Mouse (Mus musculus) forebrain, embryonic 16.5 days (tissue): ENCODE results near the gene Plvap. TPM values are rescaled to one million over a fixed set of nuclear protein-coding genes. Genes with fewer than 3 reads are reported as not detected.
"Not testable (repeated sequence)": the region's sequence is repeated elsewhere in the genome, so short reads cannot be mapped to it uniquely, and the experiment has no call there.

Source experiments
- ATAC-seq: fragments of 200-750 bp; cut with Nextera tagmentation; 2 replicates; pipeline ENCODE4 v1.8.0; 2017; ENCODE audit warnings: mild to moderate bottlenecking, moderate library complexity
- H3K27ac ChIP-seq: fragments of 300-500 bp; sonication (generic); 2 replicates; pipeline ENCODE4 v1.5.1; 2014; ENCODE audit warnings: low read length, control low read depth
- H3K27me3 ChIP-seq: fragments of 300-500 bp; sonication (generic); replicated peaks from 2 replicates; pipeline ENCODE4 v1.6.1; 2014; ENCODE audit warnings: low read length; ENCODE audit not compliant: control insufficient read depth, insufficient read depth
- H3K36me3 ChIP-seq: fragments of 300-500 bp; sonication (generic); 2 replicates; pipeline ENCODE4 v1.6.1; 2014; ENCODE audit not compliant: control insufficient read depth, insufficient read depth
- H3K4me1 ChIP-seq: fragments of 300-500 bp; sonication (generic); replicated peaks from 2 replicates; pipeline ENCODE4 v1.6.1; 2014; ENCODE audit warnings: low read length; ENCODE audit not compliant: control insufficient read depth, insufficient read depth
- H3K4me2 ChIP-seq: fragments of 300-500 bp; sonication (generic); 2 replicates; pipeline ENCODE4 v1.6.1; 2014; ENCODE audit warnings: mild to moderate bottlenecking, low read length, control low read depth
- H3K4me3 ChIP-seq: fragments of 300-500 bp; sonication (generic); replicated peaks from 2 replicates; pipeline ENCODE4 v1.5.1; 2014; ENCODE audit warnings: mild to moderate bottlenecking, low read length, control low read depth
- H3K9ac ChIP-seq: fragments of 300-500 bp; sonication (generic); replicated peaks from 2 replicates; pipeline ENCODE4 v1.6.1; 2014; ENCODE audit warnings: low read depth, low read length, control low read depth
- H3K9me3 ChIP-seq: fragments of 300-500 bp; sonication (generic); 2 replicates; pipeline ENCODE4 v1.6.1; 2016; ENCODE audit warnings: low read length; ENCODE audit not compliant: control insufficient read depth
- WGBS: fragments of 180-500 bp; shearing (Covaris S2); extraction: QIAGEN DNeasy Blood & Tissue Kit; methylation state at CpG from one replicate; pipeline ENCODE4 v1.1.7; 2014; 5-methylcytosine and 5-hydroxymethylcytosine counted together
- polyA plus RNA-seq: library from polyadenylated mRNA; unstranded; fragments of >200 nt; fragmentation: Nextera tagmentation; extraction: Ambion mirVana; gene quantifications from 2 replicates; pipeline ENCODE4 v1.2.1, GENCODE M21; 2015

Gene Plvap
- polyA plus RNA-seq, 1 experiment from 2014 or later: 3.5 TPM

- no peak for ATAC-seq
- H3K27me3 ChIP-seq: no peaks in the 10 kb centered on the region
- H3K36me3 ChIP-seq: peaks cover 7% of the 10 kb centered on the region; the same call in 1 of the 2 replicates
- no peak overlapping the region for H3K4me3 ChIP-seq
- H3K4me1 ChIP-seq: peaks cover 9% of the 10 kb centered on the region
- H3K27ac ChIP-seq: no peak overlapping the region
- 82% methylated on average over 7 of the region's 7 CpGs for WGBS
- no peaks in the 10 kb centered on the region for H3K9me3 ChIP-seq
- no peak overlapping the region for H3K9ac ChIP-seq
- H3K4me2 ChIP-seq: no peak overlapping the region
These were observed 36.0 kb upstream of the Plvap start for GRCm38 (mm10) chr8:71547590-71547989.

- Histone ChIP-seq H3K4me2 (no peak overlapping the region), H3K27me3 (no peaks in the 10 kb centered on the region), H3K36me3 (peaks cover 7% of the 10 kb centered on the region; the same call in 1 of the 2 replicates), H3K4me3 (no peak overlapping the region), H3K9me3 (no peaks in the 10 kb centered on the region), H3K4me1 (peaks cover 9% of the 10 kb centered on the region), H3K9ac (no peak overlapping the region), H3K27ac (no peak overlapping the region)
- WGBS: 92% methylated on average over 11 of the region's 11 CpGs
- no peak for ATAC-seq
These were observed 33.5 kb upstream of the Plvap start for GRCm38 (mm10) chr8:71545053-71545452.

- Histone ChIP-seq H3K9me3 (no peaks in the 10 kb centered on the region), H3K36me3 (peaks cover 7% of the 10 kb centered on the region; the same call in 1 of the 2 replicates), H3K27ac (no peak overlapping the region), H3K4me1 (peaks cover 9% of the 10 kb centered on the region), H3K4me2 (peak overlapping the region; percentile 93), H3K27me3 (no peaks in the 10 kb centered on the region), H3K9ac (peak overlapping the region; percentile 83), H3K4me3 (peak overlapping the region; percentile 80)
- 94% methylated on average over 9 of the region's 9 CpGs for WGBS
- no peak for ATAC-seq
These were observed 32.2 kb upstream of the Plvap start for GRCm38 (mm10) chr8:71543755-71544154.

GRCm38 (mm10) chr8:71542632-71543343 is 31.2 kb upstream of the Plvap start, which contains the start of gene Mvb12a:
Gene Mvb12a (plus strand): TSS chr8:71542922.
- under 1% methylated on average over 55 of the region's 55 CpGs for WGBS
- peak within 1 kb of the TSS; percentile 93 for H3K4me2 ChIP-seq
- H3K4me3 ChIP-seq: peak within 1 kb of the TSS; percentile 80
- peaks cover 9% of the 10 kb centered on the region for H3K4me1 ChIP-seq
- H3K36me3 ChIP-seq: peaks cover 3% of the 10 kb centered on the region; the same call in 1 of the 2 replicates
- H3K27ac ChIP-seq: no peak within 1 kb of the TSS
- no peaks in the 10 kb centered on the region; the same call in 1 of the 2 replicates for H3K27me3 ChIP-seq
- peak; percentile 97 for ATAC-seq
- no peaks in the 10 kb centered on the region for H3K9me3 ChIP-seq
- peak within 1 kb of the TSS; percentile 83 for H3K9ac ChIP-seq

GRCm38 (mm10) chr8:71537028-71537867 is 25.7 kb upstream of the Plvap start, which contains the start of gene Bst2:
Gene Bst2 (minus strand): TSS chr8:71537456.
- Histone ChIP-seq H3K4me1 (peaks cover 8% of the 10 kb centered on the region), H3K9me3 (no peaks in the 10 kb centered on the region), H3K36me3 (no peaks in the 10 kb centered on the region), H3K4me2 (peak within 1 kb of the TSS; percentile 51), H3K4me3 (peak within 1 kb of the TSS; percentile 31), H3K27ac (no peak within 1 kb of the TSS), H3K9ac (peak within 1 kb of the TSS; percentile 11; the same call in 1 of the 2 replicates), H3K27me3 (peaks cover 12% of the 10 kb centered on the region)
- 0 out of 2 replicates have a peak, but pooled peaks have one; percentile 39 for ATAC-seq
- 4% methylated on average over 37 of the region's 37 CpGs for WGBS

GRCm38 (mm10) chr8:71535663-71536062 is 24.1 kb upstream of the Plvap start:
- ATAC-seq: no peak
- H3K27ac ChIP-seq: no peak overlapping the region
- no peak overlapping the region for H3K9ac ChIP-seq
- H3K36me3 ChIP-seq: no peaks in the 10 kb centered on the region
- H3K4me3 ChIP-seq: no peak overlapping the region
- H3K4me2 ChIP-seq: no peak overlapping the region
- peaks cover 12% of the 10 kb centered on the region for H3K27me3 ChIP-seq
- WGBS: 70% methylated on average over 5 of the region's 5 CpGs
- no peaks in the 10 kb centered on the region for H3K9me3 ChIP-seq
- H3K4me1 ChIP-seq: peaks cover 8% of the 10 kb centered on the region

GRCm38 (mm10) chr8:71534263-71534810 is 22.8 kb upstream of the Plvap start:
- H3K4me1 ChIP-seq: peaks cover 8% of the 10 kb centered on the region
- H3K9ac ChIP-seq: no peak overlapping the region
- ATAC-seq: no peak
- no peaks in the 10 kb centered on the region for H3K36me3 ChIP-seq
- H3K4me3 ChIP-seq: no peak overlapping the region
- 40% methylated on average over 3 of the region's 3 CpGs for WGBS
- H3K27me3 ChIP-seq: peaks cover 12% of the 10 kb centered on the region
- H3K4me2 ChIP-seq: no peak overlapping the region
- H3K9me3 ChIP-seq: no peaks in the 10 kb centered on the region
- H3K27ac ChIP-seq: no peak overlapping the region

- not testable (repeated sequence) for H3K9me3 ChIP-seq, H3K36me3 ChIP-seq, H3K9ac ChIP-seq, ATAC-seq, H3K4me2 ChIP-seq, H3K4me1 ChIP-seq, H3K27ac ChIP-seq, H3K4me3 ChIP-seq, H3K27me3 ChIP-seq
- WGBS: 73% methylated on average over 5 of the region's 12 CpGs
These were observed 19.3 kb upstream of the Plvap start for GRCm38 (mm10) chr8:71530735-71531467.
